Mouse (Mus musculus) neural tube, embryonic 13.5 days (tissue): ENCODE results near the gene Aicda. TPM values are rescaled to one million over a fixed set of nuclear protein-coding genes. Genes with fewer than 3 reads are reported as not detected.
"Not testable (repeated sequence)": the region's sequence is repeated elsewhere in the genome, so short reads cannot be mapped to it uniquely, and the experiment has no call there.

ENCODE experiments used
- ATAC-seq: fragments of 200-750 bp; cut with Nextera tagmentation; 2 replicates; pipeline ENCODE4 v1.8.0; 2017; ENCODE audit warnings: low read depth, mild to moderate bottlenecking, moderate TSS enrichment, moderate library complexity
- H3K27ac ChIP-seq: fragments of 300-500 bp; sonication (generic); replicated peaks from 2 replicates; pipeline ENCODE4 v1.5.1; 2015; ENCODE audit warnings: moderate library complexity, mild to moderate bottlenecking, inconsistent platforms
- H3K27me3 ChIP-seq: fragments of 300-500 bp; sonication (generic); 2 replicates; pipeline ENCODE4 v1.6.1; 2015; ENCODE audit warnings: mild to moderate bottlenecking, inconsistent platforms
- H3K36me3 ChIP-seq: fragments of 300-500 bp; sonication (generic); 2 replicates; pipeline ENCODE4 v1.6.1; 2015; ENCODE audit warnings: mild to moderate bottlenecking, inconsistent platforms
- H3K4me1 ChIP-seq: fragments of 300-500 bp; sonication (generic); replicated peaks from 2 replicates; pipeline ENCODE4 v1.6.1; 2015; ENCODE audit warnings: inconsistent platforms
- H3K4me2 ChIP-seq: fragments of 300-500 bp; sonication (generic); 2 replicates; pipeline ENCODE4 v1.6.1; 2015; ENCODE audit warnings: inconsistent platforms, mild to moderate bottlenecking, moderate library complexity
- H3K4me3 ChIP-seq: fragments of 300-500 bp; sonication (generic); 2 replicates; pipeline ENCODE4 v1.5.1; 2015; ENCODE audit warnings: mild to moderate bottlenecking, inconsistent platforms
- H3K9ac ChIP-seq: fragments of 300-500 bp; sonication (generic); 2 replicates; pipeline ENCODE4 v1.6.1; 2015; ENCODE audit warnings: moderate library complexity, mild to moderate bottlenecking, inconsistent platforms
- H3K9me3 ChIP-seq: fragments of 300-500 bp; sonication (generic); 2 replicates; pipeline ENCODE4 v1.6.1; 2016; ENCODE audit warnings: inconsistent platforms
- WGBS: fragments of 180-500 bp; shearing (Covaris S2); methylation state at CpG from one replicate; pipeline ENCODE4 v1.1.7; 2015; 5-methylcytosine and 5-hydroxymethylcytosine counted together
- polyA plus RNA-seq: library from polyadenylated mRNA; unstranded; fragments of >200 nt; fragmentation: Nextera tagmentation; extraction: Ambion mirVana; gene quantifications from 2 replicates; pipeline ENCODE4 v1.2.1, GENCODE M21; 2015

The Aicda gene
- polyA plus RNA-seq: 0.45 TPM in 2 replicates

GRCm38 (mm10) chr6:122553606-122554005, at the start of gene Aicda:
TSS of gene Aicda (plus strand) at chr6:122553801.
- no peaks in the 10 kb centered on the region for H3K36me3 ChIP-seq
- no peaks in the 10 kb centered on the region; the same call in 1 of the 2 replicates for H3K27me3 ChIP-seq
- no peaks in the 10 kb centered on the region for H3K9me3 ChIP-seq
- no peak within 1 kb of the TSS for H3K27ac ChIP-seq
- H3K4me1 ChIP-seq: no peaks in the 10 kb centered on the region; the same call in 1 of the 2 replicates
- whole genome bisulfite sequencing: 61% methylated on average over 9 of the region's 9 CpGs
- H3K4me2 ChIP-seq: no peak within 1 kb of the TSS
- H3K4me3 ChIP-seq: no peak within 1 kb of the TSS
- no peak for ATAC-seq
- H3K9ac ChIP-seq: no peak within 1 kb of the TSS

- Histone ChIP-seq H3K36me3 (no peaks in the 10 kb centered on the region), H3K9me3 (no peaks in the 10 kb centered on the region), H3K4me3 (no peak overlapping the region), H3K9ac (no peak overlapping the region), H3K4me1 (no peaks in the 10 kb centered on the region), H3K27ac (no peak overlapping the region), H3K4me2 (no peak overlapping the region), H3K27me3 (no peaks in the 10 kb centered on the region)
- WGBS: 73% methylated on average over 4 of the region's 4 CpGs
- no peak for ATAC-seq
Measured at GRCm38 (mm10) chr6:122505041-122505440, 48.6 kb upstream of the Aicda start.

GRCm38 (mm10) chr6:122505545-122505944, 48.1 kb upstream of the Aicda start, which contains the start of gene Mfap5:
TSS of gene Mfap5 (plus strand) at chr6:122505845.
- no peak for ATAC-seq
- H3K9ac ChIP-seq: no peak within 1 kb of the TSS
- WGBS: 91% methylated on average over 3 of the region's 3 CpGs

GRCm38 (mm10) chr6:122508494-122508893, 45.1 kb upstream of the Aicda start:
- WGBS: 88% methylated on average over 8 of the region's 8 CpGs
- H3K4me3 ChIP-seq: no peak overlapping the region
- no peaks in the 10 kb centered on the region for H3K27me3 ChIP-seq
- no peak overlapping the region for H3K9ac ChIP-seq
- no peaks in the 10 kb centered on the region for H3K36me3 ChIP-seq
- H3K4me2 ChIP-seq: no peak overlapping the region
- H3K9me3 ChIP-seq: no peaks in the 10 kb centered on the region
- no peaks in the 10 kb centered on the region for H3K4me1 ChIP-seq
- H3K27ac ChIP-seq: no peak overlapping the region
- no peak for ATAC-seq

More at GRCm38 (mm10) chr6:122505545-122505944, 48.1 kb upstream of the Aicda start, which contains the start of gene Mfap5:
- H3K4me2 ChIP-seq: no peak within 1 kb of the TSS
- no peak within 1 kb of the TSS for H3K4me3 ChIP-seq
- no peaks in the 10 kb centered on the region for H3K27me3 ChIP-seq
- H3K27ac ChIP-seq: no peak within 1 kb of the TSS
- no peaks in the 10 kb centered on the region for H3K4me1 ChIP-seq
- H3K36me3 ChIP-seq: no peaks in the 10 kb centered on the region
- H3K9me3 ChIP-seq: no peaks in the 10 kb centered on the region

GRCm38 (mm10) chr6:122512914-122513878, 40.4 kb upstream of the Aicda start:
- Histone ChIP-seq H3K27me3 (no peaks in the 10 kb centered on the region), H3K27ac (no peak overlapping the region), H3K4me3 (no peak overlapping the region), H3K9ac (no peak overlapping the region), H3K4me1 (no peaks in the 10 kb centered on the region), H3K9me3 (no peaks in the 10 kb centered on the region), H3K36me3 (no peaks in the 10 kb centered on the region), H3K4me2 (no peak overlapping the region)
- 72% methylated on average over 12 of the region's 12 CpGs for WGBS
- no peak for ATAC-seq

- Histone ChIP-seq H3K4me2 (no peak overlapping the region), H3K27ac (no peak overlapping the region), H3K36me3 (no peaks in the 10 kb centered on the region), H3K4me1 (no peaks in the 10 kb centered on the region), H3K9ac (no peak overlapping the region), H3K4me3 (no peak overlapping the region), H3K9me3 (no peaks in the 10 kb centered on the region), H3K27me3 (no peaks in the 10 kb centered on the region)
- WGBS: 76% methylated on average over 3 of the region's 3 CpGs
- no peak for ATAC-seq
Measured at GRCm38 (mm10) chr6:122514312-122514711, 39.3 kb upstream of the Aicda start.

- not testable (repeated sequence) for H3K4me3 ChIP-seq, H3K9me3 ChIP-seq, H3K4me2 ChIP-seq, H3K27me3 ChIP-seq, H3K4me1 ChIP-seq, ATAC-seq, H3K27ac ChIP-seq, H3K9ac ChIP-seq, H3K36me3 ChIP-seq
- WGBS: 86% methylated on average over 2 of the region's 2 CpGs
Measured at GRCm38 (mm10) chr6:122515762-122516161, 37.8 kb upstream of the Aicda start.

- H3K9ac ChIP-seq: no peak overlapping the region
- no peaks in the 10 kb centered on the region for H3K27me3 ChIP-seq
- H3K4me2 ChIP-seq: no peak overlapping the region
- no peak overlapping the region for H3K27ac ChIP-seq
- no peaks in the 10 kb centered on the region for H3K36me3 ChIP-seq
- WGBS: 79% methylated on average over 1 of the region's 1 CpGs
- no peak overlapping the region for H3K4me3 ChIP-seq
- no peaks in the 10 kb centered on the region for H3K9me3 ChIP-seq
- ATAC-seq: no peak
- no peaks in the 10 kb centered on the region for H3K4me1 ChIP-seq
Measured at GRCm38 (mm10) chr6:122517668-122518067, 35.9 kb upstream of the Aicda start.

- WGBS: 33% methylated on average over 2 of the region's 2 CpGs
- H3K9me3 ChIP-seq: no peaks in the 10 kb centered on the region
- no peak overlapping the region for H3K9ac ChIP-seq
- no peak overlapping the region for H3K4me2 ChIP-seq
- no peak overlapping the region for H3K27ac ChIP-seq
- H3K4me3 ChIP-seq: no peak overlapping the region
- H3K36me3 ChIP-seq: no peaks in the 10 kb centered on the region
- no peaks in the 10 kb centered on the region for H3K27me3 ChIP-seq
- no peak for ATAC-seq
- no peaks in the 10 kb centered on the region for H3K4me1 ChIP-seq
Measured at GRCm38 (mm10) chr6:122519384-122519783, 34.2 kb upstream of the Aicda start.

- WGBS: 76% methylated on average over 9 of the region's 9 CpGs
- Histone ChIP-seq H3K27me3 (no peaks in the 10 kb centered on the region), H3K4me3 (no peak overlapping the region), H3K27ac (no peak overlapping the region), H3K36me3 (no peaks in the 10 kb centered on the region), H3K4me1 (no peaks in the 10 kb centered on the region), H3K9me3 (no peaks in the 10 kb centered on the region), H3K4me2 (no peak overlapping the region), H3K9ac (no peak overlapping the region)
- ATAC-seq: peak; percentile 88; the same call in 1 of the 2 replicates
Measured at GRCm38 (mm10) chr6:122522595-122522994, 31.0 kb upstream of the Aicda start.

- Histone ChIP-seq H3K4me2 (no peak overlapping the region), H3K4me1 (no peaks in the 10 kb centered on the region), H3K9me3 (no peaks in the 10 kb centered on the region), H3K36me3 (no peaks in the 10 kb centered on the region), H3K9ac (no peak overlapping the region), H3K4me3 (no peak overlapping the region), H3K27me3 (no peaks in the 10 kb centered on the region), H3K27ac (no peak overlapping the region)
- no peak for ATAC-seq
- 88% methylated on average over 8 of the region's 8 CpGs for WGBS
Measured at GRCm38 (mm10) chr6:122523289-122523688, 30.3 kb upstream of the Aicda start.

- no peak for ATAC-seq
- no peaks in the 10 kb centered on the region for H3K27me3 ChIP-seq
- no peaks in the 10 kb centered on the region for H3K9me3 ChIP-seq
- H3K9ac ChIP-seq: no peak overlapping the region
- H3K36me3 ChIP-seq: no peaks in the 10 kb centered on the region
- no peak overlapping the region for H3K4me3 ChIP-seq
- H3K27ac ChIP-seq: no peak overlapping the region
- H3K4me2 ChIP-seq: no peak overlapping the region
- H3K4me1 ChIP-seq: 0 out of 2 replicates have a peak, but pooled peaks cover under 1% of the 10 kb centered on the region
- WGBS: 59% methylated on average over 12 of the region's 12 CpGs
Measured at GRCm38 (mm10) chr6:122527596-122527995, 26.0 kb upstream of the Aicda start.
